Comparison of ENCODE assay signal across 22 mouse cellular contexts in genomic region chr1:152508481-152509220, GRCm38 (mm10).
DNase-seq lines count a peak whose midpoint lies in the region; ATAC-seq and TF ChIP-seq lines count a peak whose summit lies in the region.
"Had no signal": no experiment of that assay in that cellular context is flagged by ENCODE, and none has a peak within 500 bp of the region (broad histone marks: within the 10 kb centered on the region; RNA-seq: fewer than 3 reads in every experiment).

No protein-coding gene starts in this region.

- H3K4me1 ChIP-seq in heart, embryonic 12.5 days (replicated peaks), result peaks cover 2% of the 10 kb centered on the region; the same call in 1 of the 2 replicates
- H3K4me1 ChIP-seq in liver, postnatal 0 days (ENCODE audit: insufficient read depth), result no peaks in the 10 kb centered on the region

- no peak overlapping the region for H3K4me2 ChIP-seq in heart, embryonic 12.5 days
- no peak overlapping the region for H3K4me2 ChIP-seq in liver, postnatal 0 days (ENCODE audit: low read depth, low read length)

- no peak for TF ChIP-seq EP300 in liver, postnatal 0 days (IDR thresholded peaks at IDR 0.05; ENCODE audit: low read depth)

- DNase-seq in gastrocnemius, adult 2 months, result no peak
- DNase-seq in gastrocnemius, postnatal 36 days, result no peak
- DNase-seq in heart, adult 11 months, result peak; percentile 90
- peak; percentile 94 for DNase-seq in Muller cell, postnatal 12 days (ENCODE audit: inconsistent ontology term)
- DNase-seq in liver, postnatal 0 days, result no peak
- DNase-seq: adrenal gland, adult 2 months; adrenal gland, adult 8-10 months; adrenal gland, postnatal 10 days; adrenal gland, postnatal 14 days; adrenal gland, postnatal 25 days; adrenal gland, postnatal 36 days; B cell, adult 2 months; cerebellum, adult 11 months; cerebellum, adult 11-12 months; cerebellum, adult 18-20 months; cerebellum, adult 2 months had no signal

- H3K4me3 ChIP-seq in gastrocnemius, adult 2 months, result no peak overlapping the region
- H3K4me3 ChIP-seq in heart, embryonic 12.5 days, result no peak overlapping the region
- no peak overlapping the region for H3K4me3 ChIP-seq in liver, postnatal 0 days (ENCODE audit: low read depth, low read length)

- H3K27me3 ChIP-seq in heart, embryonic 12.5 days (replicated peaks), result no peaks in the 10 kb centered on the region
- no peaks in the 10 kb centered on the region for H3K27me3 ChIP-seq in liver, postnatal 0 days (ENCODE audit: insufficient read depth, low read length)
- H3K27me3 ChIP-seq: CH12.LX had no signal

- TF ChIP-seq CTCF in gastrocnemius, adult 2 months (IDR thresholded peaks at IDR 0.05), result no peak
- TF ChIP-seq CTCF in liver, postnatal 0 days (IDR thresholded peaks at IDR 0.05; ENCODE audit: low read depth), result no peak

- peak overlapping the region; percentile 12; the same call in 1 of the 2 replicates for H3K27ac ChIP-seq in gastrocnemius, adult 2 months
- H3K27ac ChIP-seq in heart, embryonic 12.5 days (ENCODE audit: poor library complexity, severe bottlenecking), result no peak overlapping the region
- H3K27ac ChIP-seq in liver, postnatal 0 days (ENCODE audit: low read depth), result no peak overlapping the region

- peaks cover 5% of the 10 kb centered on the region; the same call in 1 of the 2 replicates for H3K9me3 ChIP-seq in heart, embryonic 12.5 days (replicated peaks)
- H3K9me3 ChIP-seq in liver, postnatal 0 days (ENCODE audit: low read length), result no peaks in the 10 kb centered on the region

- intact Hi-C loops in gastrocnemius, adult 2 months (cut with DNase I), result no loop called here
- intact Hi-C loops in gastrocnemius, postnatal 36 days (cut with DNase I), result no loop called here

- no peak overlapping the region for H3K9ac ChIP-seq in heart, embryonic 12.5 days
- no peak overlapping the region for H3K9ac ChIP-seq in liver, postnatal 0 days (replicated peaks)

- H3K36me3 ChIP-seq in heart, embryonic 12.5 days, result peaks cover 17% of the 10 kb centered on the region
- no peaks in the 10 kb centered on the region for H3K36me3 ChIP-seq in liver, postnatal 0 days (replicated peaks; ENCODE audit: insufficient read depth, low read length)
- H3K36me3 ChIP-seq: G1E had no signal

- WGBS in heart, embryonic 12.5 days, result 85% methylated on average over 11 of the region's 11 CpGs
- WGBS in liver, postnatal 0 days (ENCODE audit: insufficient replicate concordance), result 80% methylated on average over 11 of the region's 11 CpGs

- ATAC-seq in heart, embryonic 12.5 days (ENCODE audit: insufficient number of reproducible peaks, low FRiP score), result no peak
- no peak for ATAC-seq in liver, postnatal 0 days
- ATAC-seq: activated CD4-positive, CD25-positive, alpha-beta regulatory T cell, adult 4 months; CD4-positive, CD25-positive, alpha-beta regulatory T cell, adult 4 months; Patski had no signal

Comparison
In these comparisons a context has a peak if more than half of its experiments do, and no peak if none do; other contexts are left out.
1. DNase-seq: peak in heart, adult 11 months (single experiment) and Muller cell, postnatal 12 days (single experiment); none in gastrocnemius, adult 2 months (single experiment), gastrocnemius, postnatal 36 days (0 of 2) and liver, postnatal 0 days (single experiment).